Mouse (Mus musculus): Measurements from ENCODE around the gene Nuak1. TPM values are rescaled to one million over a fixed set of nuclear protein-coding genes. Genes with fewer than 3 reads are reported as not detected.

The Nuak1 gene
- 6.1 TPM for polyA plus RNA-seq (2014; fragmentation: Illumina TruSeq; extraction: RNeasy Lipid Tissue Mini Kit (QIAGEN cat#74804); ENCODE audit: insufficient read depth, low read depth, low replicate concordance)

GRCm38 (mm10) chr10:84440541-84441433, at the start of gene Nuak1:
Gene Nuak1, minus strand, starts transcription at chr10:84440597.

Other genes starting within 250 kb of the Nuak1 start
- gene Ckap4, start 93.5 kb upstream of the Nuak1 start, polyA plus RNA-seq (2014; fragmentation: Illumina TruSeq; extraction: RNeasy Lipid Tissue Mini Kit (QIAGEN cat#74804); ENCODE audit: insufficient read depth, low read depth, low replicate concordance), result 19.8 TPM
- gene Tcp11l2, start 136.0 kb upstream of the Nuak1 start, polyA plus RNA-seq (2014; fragmentation: Illumina TruSeq; extraction: RNeasy Lipid Tissue Mini Kit (QIAGEN cat#74804); ENCODE audit: insufficient read depth, low read depth, low replicate concordance), result 34.1 TPM
- gene Polr3b, start 181.7 kb upstream of the Nuak1 start, polyA plus RNA-seq (2014; fragmentation: Illumina TruSeq; extraction: RNeasy Lipid Tissue Mini Kit (QIAGEN cat#74804); ENCODE audit: insufficient read depth, low read depth, low replicate concordance), result 7.0 TPM